Mouse (Mus musculus) cerebellum, adult 9-11 months (tissue): ENCODE data around the gene Coq8a.

Experiments used
- DNase-seq: peaks from one replicate; pipeline ENCODE4 v3.0.0; 2022

Gene Coq8a

GRCm38 (mm10) chr1:180196508-180196907, 2.9 kb downstream of the Coq8a start:
- DNase-seq = peak; percentile 59

- DNase-seq = peak; percentile 99
These were observed 3.6 kb downstream of the Coq8a start for GRCm38 (mm10) chr1:180195703-180196381.

- peak; percentile 63 for DNase-seq
These were observed 4.5 kb downstream of the Coq8a start for GRCm38 (mm10) chr1:180194781-180195471.

- no peak for DNase-seq
These were observed 5.4 kb downstream of the Coq8a start for GRCm38 (mm10) chr1:180194048-180194447.

- no peak for DNase-seq
These were observed 5.9 kb downstream of the Coq8a start for GRCm38 (mm10) chr1:180193391-180193935.

- no peak for DNase-seq
These were observed 6.5 kb downstream of the Coq8a start for GRCm38 (mm10) chr1:180192866-180193265.

GRCm38 (mm10) chr1:180191651-180192220, 7.7 kb downstream of the Coq8a start:
- no peak for DNase-seq

GRCm38 (mm10) chr1:180191112-180191511, 8.3 kb downstream of the Coq8a start:
- no peak for DNase-seq

- DNase-seq = no peak
These were observed 10.5 kb downstream of the Coq8a start for GRCm38 (mm10) chr1:180188951-180189350.

- DNase-seq = no peak
These were observed 13.0 kb downstream of the Coq8a start for GRCm38 (mm10) chr1:180186371-180186770.

GRCm38 (mm10) chr1:180185877-180186276, 13.5 kb downstream of the Coq8a start:
- no peak for DNase-seq

GRCm38 (mm10) chr1:180184768-180185167, 14.6 kb downstream of the Coq8a start:
- DNase-seq = no peak

- DNase-seq = no peak
These were observed 15.8 kb downstream of the Coq8a start for GRCm38 (mm10) chr1:180183525-180184159.

- DNase-seq = no peak
These were observed 16.7 kb downstream of the Coq8a start for GRCm38 (mm10) chr1:180182731-180183130.

- peak; percentile 9 for DNase-seq
These were observed 17.5 kb downstream of the Coq8a start for GRCm38 (mm10) chr1:180181966-180182319.

GRCm38 (mm10) chr1:180181304-180181965, 18.0 kb downstream of the Coq8a start:
- DNase-seq = no peak

- no peak for DNase-seq
These were observed 19.6 kb downstream of the Coq8a start for GRCm38 (mm10) chr1:180179840-180180239.

- DNase-seq = no peak
These were observed 20.3 kb downstream of the Coq8a start for GRCm38 (mm10) chr1:180179100-180179499.

GRCm38 (mm10) chr1:180178340-180178739, 21.1 kb downstream of the Coq8a start:
- no peak for DNase-seq

- DNase-seq = no peak
These were observed 22.6 kb downstream of the Coq8a start for GRCm38 (mm10) chr1:180176784-180177183.

GRCm38 (mm10) chr1:180175635-180176034, 23.8 kb downstream of the Coq8a start:
- DNase-seq = peak; percentile 16

GRCm38 (mm10) chr1:180175167-180175566, 24.2 kb downstream of the Coq8a start:
- peak; percentile 13 for DNase-seq

GRCm38 (mm10) chr1:180174718-180175117, 24.7 kb downstream of the Coq8a start:
- peak; percentile 20 for DNase-seq
